In the genomic region with DNA sequence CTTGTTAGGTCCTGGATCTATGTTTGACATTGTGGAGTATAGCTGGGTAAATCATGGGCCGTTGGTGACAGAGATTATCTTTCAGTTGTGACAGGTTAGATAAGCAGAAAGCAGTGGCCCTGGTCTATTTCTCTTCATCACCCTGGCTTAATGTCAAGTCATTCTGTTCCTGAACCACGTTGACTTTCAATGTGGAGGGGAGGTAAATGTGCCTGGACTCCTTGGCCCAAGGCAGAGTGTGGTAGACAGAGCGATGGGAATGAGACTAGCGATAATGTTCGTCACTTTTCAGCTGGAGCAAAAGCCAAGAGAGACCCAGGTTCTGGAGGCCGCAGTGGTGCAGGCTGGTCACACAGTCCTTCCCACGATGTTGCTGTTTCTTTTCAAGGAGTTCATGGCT, we compare ENCODE assay signal across 19 mouse cellular contexts. TPM values are rescaled to one million over a fixed set of nuclear protein-coding genes. Genes with fewer than 3 reads are reported as not detected.
DNase-seq lines count a peak whose midpoint lies in the region; ATAC-seq lines count a peak whose summit lies in the region.
"Had no signal": no experiment of that assay in that cellular context is flagged by ENCODE, and none has a peak within 500 bp of the region (broad histone marks: within the 10 kb centered on the region; RNA-seq: fewer than 3 reads in every experiment).

No protein-coding gene starts in this region.

- H3K4me1 ChIP-seq in heart, embryonic 12.5 days (replicated peaks): peaks cover 89% of the 10 kb centered on the region
- peaks cover 13% of the 10 kb centered on the region; the same call in 1 of the 2 replicates for H3K4me1 ChIP-seq in lung, embryonic 15.5 days

- no peaks in the 10 kb centered on the region for H3K27me3 ChIP-seq in heart, embryonic 12.5 days (replicated peaks)
- H3K27me3 ChIP-seq in lung, embryonic 15.5 days: no peaks in the 10 kb centered on the region
- H3K27me3 ChIP-seq: embryonic facial prominence, embryonic 15.5 days; hindbrain, embryonic 13.5 days had no signal

- H3K9me3 ChIP-seq in heart, embryonic 12.5 days (replicated peaks): no peaks in the 10 kb centered on the region
- no peaks in the 10 kb centered on the region for H3K9me3 ChIP-seq in lung, embryonic 15.5 days
- H3K9me3 ChIP-seq: embryonic facial prominence, embryonic 15.5 days; forebrain, embryonic 10.5 days; hindbrain, embryonic 13.5 days had no signal

- 31% methylated on average over 7 of the region's 7 CpGs for WGBS in heart, embryonic 12.5 days
- 43% methylated on average over 7 of the region's 7 CpGs for WGBS in lung, embryonic 15.5 days

- no peak overlapping the region for H3K4me3 ChIP-seq in heart, embryonic 12.5 days
- H3K4me3 ChIP-seq in lung, embryonic 15.5 days: no peak overlapping the region
- H3K4me3 ChIP-seq: embryonic facial prominence, embryonic 15.5 days; erythroblast, embryonic 14.5 days; forebrain, embryonic 10.5 days; hindbrain, embryonic 13.5 days had no signal

- H3K4me2 ChIP-seq in heart, embryonic 12.5 days: no peak overlapping the region
- no peak overlapping the region for H3K4me2 ChIP-seq in lung, embryonic 15.5 days
- H3K4me2 ChIP-seq: embryonic facial prominence, embryonic 15.5 days; hindbrain, embryonic 13.5 days had no signal

- no peak overlapping the region for H3K9ac ChIP-seq in heart, embryonic 12.5 days
- H3K9ac ChIP-seq in lung, embryonic 15.5 days: no peak overlapping the region
- H3K9ac ChIP-seq: embryonic facial prominence, embryonic 15.5 days; hindbrain, embryonic 13.5 days had no signal

- intact Hi-C loops in heart, postnatal 25 days (cut with DNase I): no loop called here

- no peak for ATAC-seq in heart, embryonic 12.5 days (ENCODE audit: insufficient number of reproducible peaks, low FRiP score)
- ATAC-seq in lung, embryonic 15.5 days (ENCODE audit: borderline replicate concordance, extremely low read depth, low FRiP score, low TSS enrichment): 0 out of 2 replicates have a peak, but pooled peaks have one; percentile 37
- ATAC-seq: forebrain, embryonic 14.5 days; hindbrain, postnatal 0 days had no signal

- DNase-seq in heart, adult 11 months: peak; percentile 87
- DNase-seq in heart, postnatal 25 days (ENCODE audit: low spot score): no peak
- DNase-seq in heart, adult 18-20 months: no peak
- DNase-seq in lung, postnatal 25 days (ENCODE audit: low spot score): no peak
- no peak for DNase-seq in layer of hippocampus, postnatal 14 days (ENCODE audit: low spot score in 2 of 2)
- DNase-seq: adrenal gland, postnatal 10 days; cerebellum, adult 11 months; cerebellum, adult 8-10 months; cerebellum, postnatal 14 days; embryo, embryonic 11 days; kidney, adult 11 months had no signal

- H3K27ac ChIP-seq in heart, embryonic 12.5 days (ENCODE audit: poor library complexity, severe bottlenecking): peak overlapping the region; percentile 69
- H3K27ac ChIP-seq in lung, embryonic 15.5 days: no peak overlapping the region
- H3K27ac ChIP-seq: embryonic facial prominence, embryonic 15.5 days; forebrain, embryonic 10.5 days; hindbrain, embryonic 13.5 days; hindbrain, postnatal 0 days had no signal

- H3K36me3 ChIP-seq in heart, embryonic 12.5 days: no peaks in the 10 kb centered on the region
- no peaks in the 10 kb centered on the region for H3K36me3 ChIP-seq in lung, embryonic 15.5 days
- H3K36me3 ChIP-seq: embryonic facial prominence, embryonic 15.5 days; forebrain, embryonic 10.5 days; hindbrain, embryonic 13.5 days had no signal

RNA-seq across cellular contexts. Expression of gene Eepd1, which starts 35.3 kb away (rescaled TPM):
- total RNA-seq in heart, postnatal 25 days (2021): 10 to 100 TPM; 16.8 to 21.2 TPM
- 23.0 and 26.3 TPM in 2 replicates for polyA plus RNA-seq in heart, embryonic 12.5 days (2016; fragmentation: Nextera tagmentation; extraction: Ambion mirVana)
- total RNA-seq in heart, adult 18-20 months (2021): 10 to 100 TPM; 21.5 to 25.5 TPM
- 10.6 and 10.9 TPM in 2 replicates for polyA plus RNA-seq in lung, embryonic 15.5 days (2015; fragmentation: Nextera tagmentation; extraction: Ambion mirVana)
- total RNA-seq in layer of hippocampus, postnatal 14 days (2021): 10 to 100 TPM; 12.5 to 14.4 TPM
